Mouse (Mus musculus): Measurements from ENCODE around the gene Nelfe. TPM values are rescaled to one million over a fixed set of nuclear protein-coding genes. Genes with fewer than 3 reads are reported as not detected.

Nelfe gene
- polyA plus RNA-seq, 1 experiment from 2014 or later: 73.5 TPM

GRCm38 (mm10) chr17:34895724-34896123 is 45.5 kb downstream of the Nelfe start:
- no peaks in the 10 kb centered on the region for H3K9me3 ChIP-seq (replicated peaks; ENCODE audit: low read length)
- peak overlapping the region; percentile 88; the same call in 1 of the 2 replicates for H3K4me3 ChIP-seq (replicated peaks; ENCODE audit: low read depth, low read length)
- no peaks in the 10 kb centered on the region for H3K27me3 ChIP-seq (ENCODE audit: insufficient read depth, low read length)
- 0 out of 2 replicates have a peak, but pooled peaks cover 5% of the 10 kb centered on the region for H3K36me3 ChIP-seq (ENCODE audit: insufficient read depth, low read length)
- no peak overlapping the region for H3K9ac ChIP-seq (ENCODE audit: low read depth, low read length)
- peak overlapping the region; percentile 93; the same call in 1 of the 2 replicates for H3K27ac ChIP-seq
- no peak for ATAC-seq (replicated peaks; ENCODE audit: low FRiP score, low read depth)
- no peak for DNase-seq (ENCODE audit: low spot score)
- 92% methylated on average over 15 of the region's 15 CpGs for WGBS
- H3K4me1 ChIP-seq (replicated peaks; ENCODE audit: insufficient read depth, low read length): peaks cover 14% of the 10 kb centered on the region
- peak overlapping the region; percentile 99 for H3K4me2 ChIP-seq (ENCODE audit: low read length)
- TF ChIP-seq CTCF (IDR thresholded peaks at IDR 0.05; ENCODE audit: low read depth): no peak

GRCm38 (mm10) chr17:34896366-34896765 is 46.2 kb downstream of the Nelfe start:
- no peaks in the 10 kb centered on the region for H3K9me3 ChIP-seq (replicated peaks; ENCODE audit: low read length)
- H3K27me3 ChIP-seq (ENCODE audit: insufficient read depth, low read length): no peaks in the 10 kb centered on the region
- H3K4me1 ChIP-seq (replicated peaks; ENCODE audit: insufficient read depth, low read length): peaks cover 14% of the 10 kb centered on the region
- ATAC-seq (replicated peaks; ENCODE audit: low FRiP score, low read depth) (no peak), DNase-seq (ENCODE audit: low spot score) (no peak)
- H3K27ac ChIP-seq: no peak overlapping the region; the same call in 1 of the 2 replicates
- 82% methylated on average over 17 of the region's 17 CpGs for WGBS
- H3K9ac ChIP-seq (ENCODE audit: low read depth, low read length): no peak overlapping the region
- H3K4me3 ChIP-seq (replicated peaks; ENCODE audit: low read depth, low read length): no peak overlapping the region
- TF ChIP-seq CTCF (IDR thresholded peaks at IDR 0.05; ENCODE audit: low read depth): no peak
- peaks cover 6% of the 10 kb centered on the region; the same call in 1 of the 2 replicates for H3K36me3 ChIP-seq (ENCODE audit: insufficient read depth, low read length)
- no peak overlapping the region for H3K4me2 ChIP-seq (ENCODE audit: low read length)

- H3K4me2 ChIP-seq (ENCODE audit: low read length): peak overlapping the region; percentile 89
- H3K27ac ChIP-seq: peak overlapping the region; percentile 95
- TF ChIP-seq CTCF (IDR thresholded peaks at IDR 0.05; ENCODE audit: low read depth): no peak
- WGBS: 12% methylated on average over 10 of the region's 10 CpGs
- DNase-seq (ENCODE audit: low spot score): peak; percentile 84
- H3K36me3 ChIP-seq (ENCODE audit: insufficient read depth, low read length): peaks cover 12% of the 10 kb centered on the region; the same call in 1 of the 2 replicates
- H3K4me3 ChIP-seq (replicated peaks; ENCODE audit: low read depth, low read length): peak overlapping the region; percentile 96
- H3K9ac ChIP-seq (ENCODE audit: low read depth, low read length): peak overlapping the region; percentile 96; the same call in 1 of the 2 replicates
- H3K27me3 ChIP-seq (ENCODE audit: insufficient read depth, low read length): no peaks in the 10 kb centered on the region
- no peaks in the 10 kb centered on the region for H3K9me3 ChIP-seq (replicated peaks; ENCODE audit: low read length)
- ATAC-seq (replicated peaks; ENCODE audit: low FRiP score, low read depth): no peak
- H3K4me1 ChIP-seq (replicated peaks; ENCODE audit: insufficient read depth, low read length): peaks cover 14% of the 10 kb centered on the region
Observed at GRCm38 (mm10) chr17:34897373-34898159, 47.4 kb downstream of the Nelfe start.

GRCm38 (mm10) chr17:34898160-34898586 is 48.0 kb downstream of the Nelfe start, which contains the start of the genes C2 and Ehmt2:
Gene C2 (minus strand): TSS chr17:34898265.
Gene Ehmt2 (plus strand): TSS chr17:34898469.
- Histone ChIP-seq H3K36me3 (ENCODE audit: insufficient read depth, low read length) (peaks cover 18% of the 10 kb centered on the region), H3K4me3 (replicated peaks; ENCODE audit: low read depth, low read length) (peak within 1 kb of the TSS; percentile 96), H3K4me2 (ENCODE audit: low read length) (peak within 1 kb of the TSS; percentile 89), H3K9me3 (replicated peaks; ENCODE audit: low read length) (no peaks in the 10 kb centered on the region), H3K27me3 (ENCODE audit: insufficient read depth, low read length) (no peaks in the 10 kb centered on the region), H3K9ac (ENCODE audit: low read depth, low read length) (peak within 1 kb of the TSS; percentile 96), H3K27ac (peak within 1 kb of the TSS; percentile 95), H3K4me1 (replicated peaks; ENCODE audit: insufficient read depth, low read length) (peaks cover 14% of the 10 kb centered on the region)
- ATAC-seq (replicated peaks; ENCODE audit: low FRiP score, low read depth): peak; percentile 53
- peak; percentile 88 for DNase-seq (ENCODE audit: low spot score)
- WGBS: 0% methylated on average over 14 of the region's 44 CpGs
- no peak for TF ChIP-seq CTCF (IDR thresholded peaks at IDR 0.05; ENCODE audit: low read depth)

- ATAC-seq (replicated peaks; ENCODE audit: low FRiP score, low read depth): no peak
- 0% methylated on average over 17 of the region's 47 CpGs for WGBS
Observed at GRCm38 (mm10) chr17:34898706-34899052, 48.5 kb downstream of the Nelfe start.

GRCm38 (mm10) chr17:34899053-34899889 is 49.1 kb downstream of the Nelfe start:
- H3K9ac ChIP-seq (ENCODE audit: low read depth, low read length): peak overlapping the region; percentile 96
- H3K27me3 ChIP-seq (ENCODE audit: insufficient read depth, low read length): no peaks in the 10 kb centered on the region
- peaks cover 27% of the 10 kb centered on the region for H3K36me3 ChIP-seq (ENCODE audit: insufficient read depth, low read length)
- 1% methylated on average over 45 of the region's 45 CpGs for WGBS
- no peak for TF ChIP-seq CTCF (IDR thresholded peaks at IDR 0.05; ENCODE audit: low read depth)
- peak; percentile 33 for DNase-seq (ENCODE audit: low spot score)
- peak; percentile 3; the same call in 1 of the 2 replicates for ATAC-seq (replicated peaks; ENCODE audit: low FRiP score, low read depth)
- H3K4me2 ChIP-seq (ENCODE audit: low read length): peak overlapping the region; percentile 89
- H3K27ac ChIP-seq: peak overlapping the region; percentile 95
- H3K9me3 ChIP-seq (replicated peaks; ENCODE audit: low read length): no peaks in the 10 kb centered on the region
- H3K4me1 ChIP-seq (replicated peaks; ENCODE audit: insufficient read depth, low read length): peaks cover 8% of the 10 kb centered on the region
- peak overlapping the region; percentile 96 for H3K4me3 ChIP-seq (replicated peaks; ENCODE audit: low read depth, low read length)

More at GRCm38 (mm10) chr17:34898706-34899052, 48.5 kb downstream of the Nelfe start:
- H3K9me3 ChIP-seq (replicated peaks; ENCODE audit: low read length): no peaks in the 10 kb centered on the region
- H3K27ac ChIP-seq: peak overlapping the region; percentile 95
- H3K4me2 ChIP-seq (ENCODE audit: low read length): peak overlapping the region; percentile 89
- TF ChIP-seq CTCF (IDR thresholded peaks at IDR 0.05; ENCODE audit: low read depth): no peak
- no peaks in the 10 kb centered on the region for H3K27me3 ChIP-seq (ENCODE audit: insufficient read depth, low read length)
- DNase-seq (ENCODE audit: low spot score): peak; percentile 46
- H3K9ac ChIP-seq (ENCODE audit: low read depth, low read length): peak overlapping the region; percentile 96
- peaks cover 10% of the 10 kb centered on the region for H3K4me1 ChIP-seq (replicated peaks; ENCODE audit: insufficient read depth, low read length)
- H3K36me3 ChIP-seq (ENCODE audit: insufficient read depth, low read length): peaks cover 22% of the 10 kb centered on the region
- H3K4me3 ChIP-seq (replicated peaks; ENCODE audit: low read depth, low read length): peak overlapping the region; percentile 96

Measured in kidney, postnatal 0 days (tissue).